Mouse (Mus musculus): ENCODE data around the gene Csf2rb2. TPM values are rescaled to one million over a fixed set of nuclear protein-coding genes. Genes with fewer than 3 reads are reported as not detected.

The Csf2rb2 gene
- polyA plus RNA-seq, 1 experiment, result 2.3 TPM

DNA sequence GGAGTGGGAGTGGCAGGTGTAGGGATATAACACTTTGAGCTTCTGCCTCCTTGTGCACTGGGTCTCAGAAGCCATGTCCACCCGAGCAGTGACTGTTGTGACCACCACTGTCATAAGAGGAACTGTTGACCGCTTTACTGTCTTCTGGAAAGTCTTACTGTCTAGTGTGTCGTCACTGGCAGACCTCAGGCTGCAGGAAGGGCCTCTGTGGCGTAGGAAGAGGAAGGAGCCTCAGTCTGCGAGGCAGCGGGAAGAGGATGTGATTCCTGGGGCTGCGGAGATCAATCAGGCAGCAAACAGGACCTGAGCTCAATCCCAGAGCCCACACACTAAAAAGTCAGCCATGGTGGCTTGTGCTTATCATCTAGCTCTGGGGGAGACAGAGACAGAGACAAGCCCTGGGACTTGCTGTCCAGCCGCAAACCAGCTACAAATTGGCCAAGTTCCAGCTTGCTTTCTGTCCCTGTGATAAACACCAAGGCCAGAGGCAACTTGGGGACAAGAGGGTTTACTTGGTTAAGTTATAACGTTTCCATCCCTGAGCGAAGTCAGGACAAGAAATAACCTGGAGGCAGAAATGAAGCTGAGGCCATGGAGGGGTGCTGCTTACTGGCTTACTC lies 47.2 kb downstream of the Csf2rb2 start:
- no peak for TF ChIP-seq GATA1 (IDR thresholded peaks at IDR 0.05; ENCODE audit: low read length)

DNA sequence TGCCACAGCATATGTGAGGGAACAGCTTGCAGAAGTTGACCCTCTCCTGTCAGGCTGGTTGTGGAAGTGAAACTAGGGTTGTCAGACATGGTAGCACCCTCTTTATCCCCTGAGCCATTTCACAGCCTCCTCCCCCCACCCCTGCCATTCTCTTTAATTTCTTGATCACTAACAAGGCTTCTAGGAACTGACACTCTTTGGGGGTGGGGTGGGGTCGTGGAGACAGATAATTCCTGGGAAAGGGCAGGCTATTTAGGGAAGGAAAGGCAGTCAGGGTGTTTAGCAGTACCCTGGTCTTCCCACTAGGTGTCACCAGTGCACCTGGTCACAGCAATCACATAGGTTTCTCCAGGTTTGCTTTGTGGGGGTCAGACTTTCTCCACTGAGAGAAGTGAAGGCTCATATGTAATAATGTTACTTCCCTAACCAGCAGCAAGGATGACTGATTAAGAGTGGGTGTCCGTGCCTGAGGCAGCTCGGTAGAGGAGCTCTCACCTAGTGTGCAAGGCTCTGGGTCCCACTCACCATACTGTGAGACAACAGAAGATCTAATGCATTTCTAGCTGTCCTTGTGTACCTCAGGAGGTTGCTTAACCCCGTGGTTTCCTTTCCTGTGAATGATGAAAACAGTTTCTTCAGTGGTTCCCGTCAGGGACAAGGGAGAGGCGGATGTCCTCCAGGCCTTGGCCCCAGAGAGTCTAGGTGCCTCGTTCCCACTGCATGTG lies 48.0 kb downstream of the Csf2rb2 start:
- no peak for TF ChIP-seq GATA1 (IDR thresholded peaks at IDR 0.05; ENCODE audit: low read length)

DNA sequence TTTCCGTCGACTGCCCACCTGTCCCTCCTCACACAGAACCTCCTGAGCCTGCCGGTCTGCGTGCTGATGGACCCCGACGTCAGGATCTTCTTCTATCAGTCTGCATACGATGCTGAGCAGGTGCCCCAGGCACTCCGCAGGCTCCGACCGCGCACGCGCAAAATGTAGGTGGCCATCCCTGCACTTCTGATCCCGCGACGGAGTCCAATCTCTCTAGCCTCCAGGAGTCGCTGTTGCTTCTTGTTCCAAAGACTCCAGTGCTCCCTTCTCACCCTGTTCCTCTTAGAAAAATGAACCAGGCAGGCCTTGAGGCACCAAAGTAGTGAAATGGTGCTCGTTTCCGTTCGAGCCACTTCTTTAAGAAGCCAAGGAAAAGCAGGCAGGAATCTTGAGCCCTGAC lies 50.8 kb downstream of the Csf2rb2 start:
- no peak for TF ChIP-seq GATA1 (IDR thresholded peaks at IDR 0.05; ENCODE audit: low read length)

DNA sequence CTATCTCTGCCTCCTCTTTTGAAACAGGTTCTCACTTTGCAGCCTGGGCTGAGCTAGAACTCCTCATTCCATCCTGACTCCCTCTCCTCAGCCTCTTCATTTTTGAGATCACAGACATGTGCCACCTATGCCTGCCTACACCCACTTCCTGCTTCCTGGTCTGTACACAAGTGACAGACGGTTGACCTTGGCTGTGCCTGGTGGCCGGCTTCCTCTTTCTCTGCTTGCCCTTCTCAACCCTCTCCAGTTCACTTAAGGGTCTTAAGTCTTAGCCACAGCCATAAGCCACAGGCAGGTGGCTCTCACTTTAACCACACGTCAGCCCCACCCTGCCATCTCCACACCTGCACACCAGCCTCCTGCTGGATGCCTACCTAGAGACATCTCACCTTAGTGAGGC lies 57.1 kb downstream of the Csf2rb2 start:
- no peak for TF ChIP-seq GATA1 (IDR thresholded peaks at IDR 0.05; ENCODE audit: low read length)

DNA sequence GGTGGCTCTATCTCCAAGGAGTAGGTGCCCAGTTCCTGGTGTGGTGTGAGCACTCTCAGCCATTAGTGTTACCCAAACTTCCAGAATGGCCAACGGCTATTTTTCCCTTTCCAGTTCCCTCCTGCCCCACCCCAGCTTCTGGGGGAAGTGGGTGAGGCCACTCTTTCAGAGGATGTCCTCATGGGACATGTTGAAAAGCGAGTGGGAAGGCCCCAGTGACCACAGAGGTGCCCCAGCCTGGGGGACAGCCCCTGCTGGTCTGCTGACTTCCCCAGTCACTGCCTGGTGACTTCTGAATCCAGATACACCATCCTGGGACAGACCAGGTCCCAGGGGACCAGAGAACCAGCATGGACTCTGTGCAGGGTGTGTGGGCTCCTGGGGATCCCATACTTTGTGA lies 57.9 kb downstream of the Csf2rb2 start:
- no peak for TF ChIP-seq GATA1 (IDR thresholded peaks at IDR 0.05; ENCODE audit: low read length)

DNA sequence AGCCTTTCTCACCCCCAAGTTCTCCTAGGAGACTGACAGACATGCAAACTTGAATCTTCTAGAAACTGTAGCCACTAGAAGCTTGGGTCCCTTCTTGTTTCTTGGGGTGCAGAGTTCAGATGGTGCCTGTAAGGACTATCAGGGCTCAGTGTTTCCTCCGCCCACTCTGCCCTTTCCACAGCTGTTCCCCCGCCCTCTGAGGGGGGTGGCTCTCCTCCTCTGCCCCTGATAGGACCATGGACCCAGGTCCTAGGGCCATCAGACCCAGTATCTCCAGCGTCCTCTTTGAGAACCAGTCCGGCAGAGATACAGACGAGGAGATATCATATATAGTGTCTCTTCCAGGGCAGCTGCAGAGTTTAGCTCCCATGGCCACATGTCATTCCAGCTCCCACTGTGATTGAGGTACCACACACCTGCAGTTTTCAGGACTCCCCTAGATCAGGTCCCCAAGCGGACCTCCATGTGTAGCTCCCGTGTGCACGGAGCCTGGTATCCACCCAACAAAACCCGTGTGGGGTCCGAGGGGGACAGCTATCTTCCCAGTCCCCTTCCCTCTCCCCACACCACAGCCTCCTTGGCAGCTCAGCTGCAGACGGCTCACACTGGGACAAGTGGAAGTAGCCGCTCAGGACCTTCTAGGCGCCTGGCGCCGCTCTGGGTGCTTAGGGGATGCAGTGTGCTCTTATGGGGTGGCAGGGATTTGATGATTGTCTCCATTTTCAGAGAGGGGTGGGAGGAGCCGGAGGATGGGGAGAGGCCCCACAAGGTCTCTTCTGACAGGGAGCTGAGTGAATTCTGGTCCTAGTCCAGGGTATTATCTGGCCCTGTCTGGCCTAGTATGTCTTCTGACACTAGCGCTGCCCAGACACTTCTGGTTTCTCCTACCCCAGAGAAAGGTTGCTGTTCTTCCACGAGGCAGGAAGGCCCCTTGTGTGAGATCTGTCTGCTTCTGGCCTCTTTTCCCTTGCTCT lies 59.1 kb downstream of the Csf2rb2 start:
- TF ChIP-seq GATA1 (IDR thresholded peaks at IDR 0.05; ENCODE audit: low read length), result no peak

DNA sequence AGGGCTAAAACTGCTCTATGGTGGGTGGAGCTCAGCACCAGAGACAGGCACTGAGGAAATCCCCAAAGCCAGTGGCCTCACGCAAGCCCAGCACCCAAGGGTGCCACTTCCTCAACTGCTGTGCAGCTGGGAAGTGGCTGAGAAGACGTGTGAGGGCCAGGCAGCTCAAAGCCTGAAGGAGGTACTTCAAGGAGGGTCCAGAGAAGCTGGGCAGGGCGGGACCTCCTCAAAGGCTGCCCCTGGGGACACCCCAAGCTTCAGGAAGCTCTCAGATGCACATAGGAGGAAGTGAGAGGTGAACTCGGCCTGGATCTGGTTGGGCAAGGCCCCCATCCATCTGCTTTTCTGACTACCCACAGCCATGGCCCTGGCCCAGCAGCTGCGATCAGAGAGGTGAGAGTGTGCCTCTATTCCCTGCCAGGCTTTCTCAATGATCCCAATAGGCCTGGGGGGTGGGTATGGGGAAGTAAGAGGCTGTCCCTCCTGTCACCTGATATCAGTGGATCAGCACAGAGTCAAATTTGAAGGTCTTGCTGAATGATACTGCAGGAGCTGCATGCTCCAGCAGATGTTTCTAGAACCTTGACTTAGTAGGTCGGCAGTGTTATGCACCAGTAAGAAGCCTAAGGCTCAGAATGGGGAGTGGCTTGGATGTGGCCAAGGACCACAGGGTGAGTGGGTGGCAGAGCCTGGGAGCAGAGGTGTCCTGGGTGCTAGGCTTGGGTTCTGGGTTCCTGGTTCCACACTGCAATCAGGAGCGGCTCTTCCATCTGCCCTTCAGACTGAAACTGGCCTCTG lies 60.6 kb downstream of the Csf2rb2 start, which contains the start of gene Ncf4:
TSS of gene Ncf4 (plus strand) at position 107 of the 798 bp plus-strand sequence.
- no peak for TF ChIP-seq GATA1 (IDR thresholded peaks at IDR 0.05; ENCODE audit: low read length)

DNA sequence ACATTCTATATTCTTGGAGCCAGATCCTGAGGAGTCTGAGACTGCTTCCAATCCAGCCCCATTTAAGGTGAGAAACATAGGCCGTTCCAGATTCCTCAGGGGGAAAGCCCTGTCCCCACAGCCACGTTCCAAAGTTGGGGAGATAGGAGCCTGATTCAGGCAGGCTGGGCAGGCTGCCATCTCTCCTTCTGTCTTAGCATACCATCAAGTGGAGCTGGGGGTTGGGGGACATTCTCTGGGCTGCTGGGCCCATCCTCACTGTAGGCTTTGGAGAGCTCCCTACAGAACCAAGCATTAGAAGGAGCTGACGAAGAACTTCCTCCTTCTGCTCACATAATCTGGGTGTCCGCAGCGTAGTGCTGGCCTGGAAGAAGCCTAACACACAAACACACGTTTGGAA lies 61.7 kb downstream of the Csf2rb2 start:
- no peak for TF ChIP-seq GATA1 (IDR thresholded peaks at IDR 0.05; ENCODE audit: low read length)

DNA sequence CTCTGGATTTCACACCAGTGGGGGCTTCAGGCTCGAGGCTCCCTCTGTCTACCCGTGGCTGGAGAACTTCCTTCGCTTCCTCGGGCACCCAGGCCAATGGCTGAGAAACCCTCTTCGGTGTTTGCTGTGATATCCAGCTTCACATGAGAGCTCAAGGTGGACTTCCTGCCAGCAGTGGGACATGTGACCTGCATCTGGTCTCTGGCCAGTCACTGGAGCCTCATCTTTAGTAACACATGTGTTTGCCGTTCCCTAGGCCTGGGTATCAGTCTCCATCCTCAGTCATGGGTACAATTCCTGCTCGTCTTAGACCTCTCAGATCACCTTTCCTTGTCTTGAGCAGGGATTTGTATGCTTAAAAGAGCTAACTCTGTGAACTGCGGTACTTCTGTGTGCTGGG lies 62.5 kb downstream of the Csf2rb2 start:
- no peak for TF ChIP-seq GATA1 (IDR thresholded peaks at IDR 0.05; ENCODE audit: low read length)

DNA sequence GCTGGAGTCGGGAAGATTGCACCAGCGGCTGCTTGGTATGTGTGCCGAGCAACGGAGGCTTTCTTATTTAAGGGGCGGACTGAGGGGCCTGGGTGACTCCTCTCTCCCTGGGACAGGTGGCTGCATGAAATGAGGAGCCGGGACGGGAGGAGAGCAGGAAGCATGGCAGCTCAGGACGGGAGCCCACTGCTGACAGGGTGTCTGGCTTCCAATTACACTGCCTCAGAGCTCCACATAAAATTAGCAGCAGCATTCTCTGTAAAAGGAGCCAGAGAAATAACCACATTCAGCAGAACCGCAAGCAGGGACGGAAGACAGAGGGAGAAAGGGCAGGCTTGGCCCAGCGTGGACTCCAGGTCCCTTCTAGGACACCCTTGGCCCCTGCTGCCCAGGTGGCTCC lies 64.2 kb downstream of the Csf2rb2 start:
- TF ChIP-seq GATA1 (IDR thresholded peaks at IDR 0.05; ENCODE audit: low read length), result no peak

DNA sequence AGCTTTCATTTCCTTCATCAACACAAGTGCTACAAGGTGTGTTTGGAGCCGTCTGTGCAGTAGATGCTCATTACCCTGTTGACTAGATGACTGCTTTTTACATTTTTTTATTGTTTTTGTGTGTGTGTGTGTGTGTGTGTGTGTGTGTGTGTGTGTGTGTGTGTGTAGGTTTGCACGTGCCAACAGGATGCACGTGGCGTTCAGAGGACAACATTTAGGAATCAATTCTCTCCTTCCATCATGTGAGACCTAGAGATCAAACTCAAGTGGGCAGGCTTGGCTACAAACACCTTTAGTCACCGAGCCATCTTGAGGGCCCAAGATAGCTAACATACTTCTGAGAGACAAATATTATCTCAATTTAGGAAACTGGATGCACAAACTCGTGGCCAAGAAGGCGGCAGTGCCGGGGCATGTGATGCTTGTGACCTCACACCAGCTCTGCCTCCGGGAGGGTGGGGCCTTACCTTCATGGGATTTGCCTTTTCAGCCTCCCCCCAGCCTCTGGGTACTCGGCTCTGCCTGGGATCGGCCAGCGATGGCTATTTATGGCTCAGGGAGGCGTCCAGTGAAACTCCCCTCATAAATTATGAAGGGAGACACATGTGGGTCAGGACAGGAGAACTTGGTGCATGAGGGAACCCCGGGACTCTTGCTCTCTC lies 65.4 kb downstream of the Csf2rb2 start:
- no peak for TF ChIP-seq GATA1 (IDR thresholded peaks at IDR 0.05; ENCODE audit: low read length)

DNA sequence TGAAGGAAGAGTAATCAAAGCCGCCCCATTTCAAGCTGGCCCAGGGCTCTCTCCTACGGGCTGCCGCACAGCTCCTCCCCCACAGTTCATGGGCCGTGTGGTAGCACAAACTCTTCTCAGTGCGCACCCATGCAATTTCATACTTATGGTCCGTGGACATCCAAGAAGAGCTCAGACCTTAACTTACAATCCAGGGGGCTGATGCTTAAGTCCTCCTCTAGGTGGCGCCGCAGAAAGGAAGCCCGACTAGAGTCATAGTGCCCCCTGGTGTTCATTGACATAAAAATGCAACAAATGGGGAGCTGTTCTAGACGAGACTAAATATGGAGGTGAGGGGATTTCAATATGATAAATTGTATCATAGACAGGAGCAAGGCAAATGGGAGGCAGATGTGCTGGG lies 66.1 kb downstream of the Csf2rb2 start:
- no peak for TF ChIP-seq GATA1 (IDR thresholded peaks at IDR 0.05; ENCODE audit: low read length)

DNA sequence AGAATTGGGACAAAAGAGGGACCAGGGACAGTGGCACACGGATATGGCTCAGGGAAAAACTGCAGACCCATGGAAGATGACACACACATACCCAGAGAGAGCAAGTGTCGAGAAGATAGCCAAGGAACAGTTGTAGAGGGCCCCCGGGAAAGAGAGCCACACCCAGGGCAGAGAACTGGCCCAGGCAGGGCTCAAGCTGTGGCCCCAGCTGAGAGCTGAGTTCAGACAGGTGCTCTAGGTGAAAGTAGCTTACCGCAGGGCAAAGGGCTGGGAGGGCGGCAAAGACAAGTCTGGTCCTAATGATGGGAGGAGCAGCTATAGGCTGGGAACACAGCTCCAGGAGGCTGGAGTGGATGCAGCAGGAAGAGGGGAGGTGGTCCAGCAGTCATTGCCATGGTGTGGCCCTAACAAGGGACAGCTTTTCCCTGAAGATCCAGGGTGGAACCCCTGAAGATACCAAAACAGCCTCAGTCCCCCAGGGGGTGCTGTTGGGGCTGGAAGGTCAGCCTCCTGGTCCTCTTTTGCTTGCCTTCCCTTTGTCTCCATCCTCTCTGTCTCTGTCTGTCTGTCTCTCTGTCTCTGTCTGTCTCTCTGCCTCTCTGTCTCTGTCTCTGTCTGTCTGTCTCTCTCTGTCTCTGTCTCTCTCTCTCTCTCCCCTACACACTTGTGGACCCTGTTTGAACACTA lies 70.6 kb downstream of the Csf2rb2 start:
- TF ChIP-seq GATA1 (IDR thresholded peaks at IDR 0.05; ENCODE audit: low read length), result no peak

Other genes with a start within 250 kb of the Csf2rb2 start
- gene Cacng2, start 185.7 kb downstream of the Csf2rb2 start, polyA plus RNA-seq (2012), result not detected in 2 replicates
- 126 and 153 TPM in 2 replicates for gene Ift27, start 131.6 kb downstream of the Csf2rb2 start, polyA plus RNA-seq (2012)
- not detected in 2 replicates for gene Pvalb, start 99.3 kb downstream of the Csf2rb2 start, polyA plus RNA-seq (2012)
- gene Ncf4, start 60.9 kb downstream of the Csf2rb2 start, polyA plus RNA-seq (2012), result 0.10 and 1.4 TPM in 2 replicates
- gene Csf2rb, start 20.0 kb upstream of the Csf2rb2 start, polyA plus RNA-seq (2012), result 14.2 and 25.8 TPM in 2 replicates
- gene Tex33, start 90.2 kb upstream of the Csf2rb2 start, polyA plus RNA-seq (2012), result not detected in 2 replicates
- 4.8 and 4.9 TPM in 2 replicates for gene Tst, start 100.2 kb upstream of the Csf2rb2 start, polyA plus RNA-seq (2012)
- 123 and 135 TPM in 2 replicates for gene Mpst, start 100.7 kb upstream of the Csf2rb2 start, polyA plus RNA-seq (2012)
- gene Kctd17, start 122.8 kb upstream of the Csf2rb2 start, polyA plus RNA-seq (2012), result not detected in 2 replicates
- not detected in 2 replicates for gene Tmprss6, start 162.9 kb upstream of the Csf2rb2 start, polyA plus RNA-seq (2012)
- not detected in 2 replicates for gene Il2rb, start 189.6 kb upstream of the Csf2rb2 start, polyA plus RNA-seq (2012)
- 0.03 and 0.04 TPM in 2 replicates for gene C1qtnf6, start 225.7 kb upstream of the Csf2rb2 start, polyA plus RNA-seq (2012)
- gene Sstr3, start 239.0 kb upstream of the Csf2rb2 start, polyA plus RNA-seq (2012), result not detected in 2 replicates